Mouse (Mus musculus): ENCODE results near the gene Dnase1l2. TPM values are rescaled to one million over a fixed set of nuclear protein-coding genes. Genes with fewer than 3 reads are reported as not detected.

Gene Dnase1l2
- polyA plus RNA-seq, 1 experiment from 2014 or later: 1.4 TPM

GRCm38 (mm10) chr17:24443409-24443808, 504 bp upstream of the Dnase1l2 start:
- Histone ChIP-seq H3K4me1 (ENCODE audit: insufficient read depth, low read depth, low read length) (no peaks in the 10 kb centered on the region), H3K9me3 (ENCODE audit: low read length) (no peaks in the 10 kb centered on the region), H3K36me3 (ENCODE audit: insufficient read depth, low read length) (peaks cover 37% of the 10 kb centered on the region), H3K4me2 (replicated peaks; ENCODE audit: low read depth, low read length) (no peak overlapping the region), H3K9ac (replicated peaks; ENCODE audit: low read depth) (no peak overlapping the region), H3K27ac (ENCODE audit: low read length) (no peak overlapping the region), H3K4me3 (ENCODE audit: low read depth, low read length) (no peak overlapping the region), H3K27me3 (replicated peaks; ENCODE audit: insufficient read depth, low read length) (no peaks in the 10 kb centered on the region)
- no peak for DNase-seq (ENCODE audit: low spot score)
- WGBS: 77% methylated on average over 4 of the region's 4 CpGs
- ATAC-seq: no peak
- TF ChIP-seq EP300 (IDR thresholded peaks at IDR 0.05): no peak
- TF ChIP-seq CTCF (IDR thresholded peaks at IDR 0.05): no peak

GRCm38 (mm10) chr17:24442107-24442506, 798 bp downstream of the Dnase1l2 start:
- peaks cover 41% of the 10 kb centered on the region for H3K36me3 ChIP-seq (ENCODE audit: insufficient read depth, low read length)
- WGBS: 77% methylated on average over 14 of the region's 14 CpGs
- H3K4me2 ChIP-seq (replicated peaks; ENCODE audit: low read depth, low read length): no peak overlapping the region
- no peaks in the 10 kb centered on the region for H3K4me1 ChIP-seq (ENCODE audit: insufficient read depth, low read depth, low read length)
- no peak for TF ChIP-seq CTCF (IDR thresholded peaks at IDR 0.05)
- no peak for TF ChIP-seq EP300 (IDR thresholded peaks at IDR 0.05)
- H3K9ac ChIP-seq (replicated peaks; ENCODE audit: low read depth): no peak overlapping the region
- H3K9me3 ChIP-seq (ENCODE audit: low read length): no peaks in the 10 kb centered on the region
- H3K4me3 ChIP-seq (ENCODE audit: low read depth, low read length): no peak overlapping the region
- ATAC-seq (no peak), DNase-seq (ENCODE audit: low spot score) (no peak)
- H3K27me3 ChIP-seq (replicated peaks; ENCODE audit: insufficient read depth, low read length): no peaks in the 10 kb centered on the region
- no peak overlapping the region for H3K27ac ChIP-seq (ENCODE audit: low read length)

- Histone ChIP-seq H3K4me3 (ENCODE audit: low read depth, low read length) (no peak overlapping the region), H3K9me3 (ENCODE audit: low read length) (no peaks in the 10 kb centered on the region), H3K4me1 (ENCODE audit: insufficient read depth, low read depth, low read length) (no peaks in the 10 kb centered on the region), H3K9ac (replicated peaks; ENCODE audit: low read depth) (no peak overlapping the region), H3K4me2 (replicated peaks; ENCODE audit: low read depth, low read length) (no peak overlapping the region), H3K27me3 (replicated peaks; ENCODE audit: insufficient read depth, low read length) (no peaks in the 10 kb centered on the region), H3K27ac (ENCODE audit: low read length) (no peak overlapping the region), H3K36me3 (ENCODE audit: insufficient read depth, low read length) (peaks cover 35% of the 10 kb centered on the region)
- ATAC-seq: no peak
- no peak for TF ChIP-seq EP300 (IDR thresholded peaks at IDR 0.05)
- TF ChIP-seq CTCF (IDR thresholded peaks at IDR 0.05): peak; percentile 49
- DNase-seq (ENCODE audit: low spot score): no peak
- WGBS: 60% methylated on average over 2 of the region's 2 CpGs
Observed at GRCm38 (mm10) chr17:24441148-24441547, 1.8 kb downstream of the Dnase1l2 start.

- Histone ChIP-seq H3K4me1 (ENCODE audit: insufficient read depth, low read depth, low read length) (no peaks in the 10 kb centered on the region), H3K27me3 (replicated peaks; ENCODE audit: insufficient read depth, low read length) (no peaks in the 10 kb centered on the region), H3K9ac (replicated peaks; ENCODE audit: low read depth) (no peak overlapping the region), H3K27ac (ENCODE audit: low read length) (no peak overlapping the region), H3K9me3 (ENCODE audit: low read length) (no peaks in the 10 kb centered on the region), H3K4me2 (replicated peaks; ENCODE audit: low read depth, low read length) (no peak overlapping the region), H3K36me3 (ENCODE audit: insufficient read depth, low read length) (peaks cover 28% of the 10 kb centered on the region; the same call in 1 of the 2 replicates), H3K4me3 (ENCODE audit: low read depth, low read length) (no peak overlapping the region)
- WGBS: 83% methylated on average over 8 of the region's 8 CpGs
- ATAC-seq: no peak
- TF ChIP-seq CTCF (IDR thresholded peaks at IDR 0.05) (no peak), EP300 (IDR thresholded peaks at IDR 0.05) (no peak)
- no peak for DNase-seq (ENCODE audit: low spot score)
Observed at GRCm38 (mm10) chr17:24440377-24440776, 2.5 kb downstream of the Dnase1l2 start.

GRCm38 (mm10) chr17:24437016-24437415, 5.9 kb downstream of the Dnase1l2 start:
- Histone ChIP-seq H3K4me2 (replicated peaks; ENCODE audit: low read depth, low read length) (no peak overlapping the region), H3K36me3 (ENCODE audit: insufficient read depth, low read length) (peaks cover 12% of the 10 kb centered on the region; the same call in 1 of the 2 replicates), H3K4me1 (ENCODE audit: insufficient read depth, low read depth, low read length) (no peaks in the 10 kb centered on the region), H3K4me3 (ENCODE audit: low read depth, low read length) (no peak overlapping the region), H3K27me3 (replicated peaks; ENCODE audit: insufficient read depth, low read length) (no peaks in the 10 kb centered on the region), H3K27ac (ENCODE audit: low read length) (no peak overlapping the region), H3K9me3 (ENCODE audit: low read length) (no peaks in the 10 kb centered on the region), H3K9ac (replicated peaks; ENCODE audit: low read depth) (no peak overlapping the region)
- TF ChIP-seq CTCF (IDR thresholded peaks at IDR 0.05) (peak; percentile 81), EP300 (IDR thresholded peaks at IDR 0.05) (no peak)
- peak; percentile 72 for DNase-seq (ENCODE audit: low spot score)
- peak; percentile 55; the same call in 1 of the 2 replicates for ATAC-seq
- WGBS: 68% methylated on average over 5 of the region's 5 CpGs

- H3K4me3 ChIP-seq (ENCODE audit: low read depth, low read length): no peak overlapping the region
- TF ChIP-seq EP300 (IDR thresholded peaks at IDR 0.05) (no peak), CTCF (IDR thresholded peaks at IDR 0.05) (no peak)
- ATAC-seq (no peak), DNase-seq (ENCODE audit: low spot score) (no peak)
- H3K4me2 ChIP-seq (replicated peaks; ENCODE audit: low read depth, low read length): no peak overlapping the region
- no peaks in the 10 kb centered on the region for H3K27me3 ChIP-seq (replicated peaks; ENCODE audit: insufficient read depth, low read length)
- H3K27ac ChIP-seq (ENCODE audit: low read length): 0 out of 2 replicates have a peak overlapping the region, but pooled peaks have one; percentile 5
- no peaks in the 10 kb centered on the region for H3K36me3 ChIP-seq (ENCODE audit: insufficient read depth, low read length)
- no peak overlapping the region for H3K9ac ChIP-seq (replicated peaks; ENCODE audit: low read depth)
- WGBS: 74% methylated on average over 14 of the region's 14 CpGs
- H3K9me3 ChIP-seq (ENCODE audit: low read length): no peaks in the 10 kb centered on the region
- no peaks in the 10 kb centered on the region; the same call in 1 of the 2 replicates for H3K4me1 ChIP-seq (ENCODE audit: insufficient read depth, low read depth, low read length)
Observed at GRCm38 (mm10) chr17:24429201-24429983, 13.5 kb downstream of the Dnase1l2 start.
